In genomic region chr10:17599246-17599645, GRCm38 (mm10) we compare ENCODE assay signal across 10 mouse cellular contexts.
DNase-seq lines count a peak whose midpoint lies in the region; ATAC-seq lines count a peak whose summit lies in the region.
"Had no signal": no experiment of that assay in that cellular context is flagged by ENCODE, and none has a peak within 500 bp of the region (broad histone marks: within the 10 kb centered on the region; RNA-seq: fewer than 3 reads in every experiment).

No protein-coding gene starts in this region.

- DNase-seq in layer of hippocampus, adult 11-12 months (ENCODE audit: low spot score) = peak; percentile 24
- DNase-seq in layer of hippocampus, adult 9-10 months (ENCODE audit: low spot score) = no peak
- DNase-seq in fat pad, adult 2 months (ENCODE audit: extremely low read depth, low read depth, low spot score) = peak; percentile 49
- DNase-seq in heart, postnatal 25 days (ENCODE audit: low spot score) = peak; percentile 23
- peak; percentile 87 for DNase-seq in lung, postnatal 36 days
- no peak for DNase-seq in Muller cell, postnatal 12 days (ENCODE audit: inconsistent ontology term)
- no peak for DNase-seq in T-cell, adult 2 months (ENCODE audit: low spot score)

- ATAC-seq in intestine, embryonic 16.5 days = no peak
- ATAC-seq: intestine, postnatal 0 days had no signal

- no peak overlapping the region for H3K27ac ChIP-seq in intestine, embryonic 16.5 days (ENCODE audit: low read length)

- intact Hi-C loops in heart, postnatal 25 days (cut with DNase I) = no loop called here

- no peak overlapping the region for H3K4me3 ChIP-seq in intestine, embryonic 16.5 days (ENCODE audit: low read length)
- H3K4me3 ChIP-seq: erythroblast, embryonic 14.5 days had no signal

- no peaks in the 10 kb centered on the region for H3K36me3 ChIP-seq in intestine, embryonic 16.5 days (ENCODE audit: control insufficient read depth, insufficient read depth, low read length)

- 76% methylated on average over 10 of the region's 10 CpGs for WGBS in intestine, embryonic 16.5 days

- no peak overlapping the region for H3K9ac ChIP-seq in intestine, embryonic 16.5 days (ENCODE audit: low read depth, low read length)

- no peaks in the 10 kb centered on the region for H3K9me3 ChIP-seq in intestine, embryonic 16.5 days (ENCODE audit: control insufficient read depth, low read length)

- peaks cover 6% of the 10 kb centered on the region; the same call in 1 of the 2 replicates for H3K4me1 ChIP-seq in intestine, embryonic 16.5 days (ENCODE audit: control insufficient read depth, insufficient read depth, low read length)

- no peak overlapping the region for H3K4me2 ChIP-seq in intestine, embryonic 16.5 days (ENCODE audit: low read depth, low read length)

- no peaks in the 10 kb centered on the region for H3K27me3 ChIP-seq in intestine, embryonic 16.5 days (replicated peaks; ENCODE audit: control insufficient read depth, insufficient read depth, low read length)

Comparison
In these comparisons a context has a peak if more than half of its experiments do, and no peak if none do; other contexts are left out.
1. DNase-seq: peak in layer of hippocampus, adult 11-12 months (single experiment), fat pad, adult 2 months (single experiment), heart, postnatal 25 days (single experiment) and lung, postnatal 36 days (single experiment); none in layer of hippocampus, adult 9-10 months (single experiment), Muller cell, postnatal 12 days (single experiment) and T-cell, adult 2 months (single experiment).